Mouse (Mus musculus) T-cell, adult 2 months (primary cell): ENCODE measurements around the gene Slbp.

Experiments used
- DNase-seq: peaks from one replicate; pipeline ENCODE4 v3.0.0; 2022; ENCODE audit warnings: low spot score

The Slbp gene

DNA sequence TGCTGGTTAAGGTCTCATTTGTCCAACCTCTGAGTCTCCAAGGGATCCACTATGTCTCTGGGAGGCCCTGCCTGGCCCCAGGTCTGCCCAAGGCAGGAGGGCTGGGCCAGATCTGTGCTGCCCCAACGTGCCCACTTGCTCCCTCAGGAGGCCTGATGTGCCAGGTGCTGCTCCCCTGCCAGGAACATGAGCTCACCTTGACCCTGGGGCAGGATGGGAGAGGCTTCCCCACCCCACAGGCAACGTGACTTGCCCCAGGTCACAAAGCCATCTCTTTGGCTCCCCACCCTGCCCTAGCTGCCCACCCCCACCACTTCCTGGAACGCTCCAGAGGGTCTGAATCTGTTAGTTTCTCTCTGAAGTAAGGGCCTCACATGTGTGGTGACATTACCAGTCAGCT, 28.7 kb upstream of the Slbp start:
- no peak for DNase-seq

DNA sequence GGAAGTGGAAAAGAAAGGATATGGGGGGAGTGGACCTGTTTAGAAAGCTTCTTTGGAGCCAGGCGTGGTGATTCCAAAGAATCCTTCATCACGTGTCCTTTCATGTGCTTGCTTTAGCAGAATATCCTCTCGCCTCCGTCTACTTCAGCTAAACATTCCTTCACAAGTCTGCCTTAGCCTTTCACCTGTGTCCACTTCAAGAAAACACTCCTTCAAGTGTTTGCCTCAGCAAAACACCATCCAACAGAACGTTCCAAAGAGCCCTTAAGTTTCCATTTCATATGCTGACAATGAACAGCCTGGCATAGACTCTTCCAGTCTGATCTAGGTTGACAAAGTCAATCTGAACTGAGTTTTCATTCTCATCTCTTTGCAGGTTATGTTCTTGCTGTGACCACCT, 25.9 kb upstream of the Slbp start:
- DNase-seq: no peak

DNA sequence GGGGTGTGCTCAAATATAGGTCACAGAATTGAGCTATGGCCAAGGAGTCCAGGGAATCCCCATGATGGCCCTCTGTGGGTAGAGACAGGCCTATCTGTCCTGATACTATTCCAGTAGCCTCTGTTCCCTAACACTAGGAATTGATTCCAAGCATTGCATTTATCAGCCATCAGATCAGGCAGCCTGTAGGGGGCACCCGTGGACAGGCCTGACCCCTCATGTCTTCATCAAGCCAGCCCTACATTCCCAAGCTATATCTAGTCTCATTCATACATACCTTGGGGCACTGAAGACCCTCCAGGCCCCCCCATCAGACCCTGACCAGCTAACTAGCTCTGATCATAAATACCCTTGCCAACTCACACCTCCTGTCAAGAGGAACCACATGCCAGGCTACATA, 23.6 kb upstream of the Slbp start:
- DNase-seq: no peak

DNA sequence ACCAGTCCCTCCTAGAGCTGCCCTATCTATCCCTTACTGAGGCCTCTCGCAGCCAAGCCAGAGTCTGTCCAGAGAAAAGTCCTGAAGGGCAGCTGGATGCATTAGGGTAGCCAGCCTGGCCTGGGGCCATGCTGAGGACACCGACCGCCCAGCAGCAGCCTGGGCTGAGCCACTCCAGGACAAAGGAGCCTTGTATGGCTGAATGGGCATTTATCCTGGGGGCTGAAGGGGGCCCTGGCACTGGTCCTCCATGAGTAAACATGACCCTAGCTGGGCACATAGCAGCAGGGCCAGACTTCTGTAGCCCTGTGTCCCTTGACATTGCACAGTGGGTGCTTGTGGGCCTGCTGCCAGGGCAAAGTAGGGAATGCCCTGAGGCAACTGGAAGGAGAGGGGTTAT, 22.1 kb upstream of the Slbp start:
- DNase-seq: no peak

DNA sequence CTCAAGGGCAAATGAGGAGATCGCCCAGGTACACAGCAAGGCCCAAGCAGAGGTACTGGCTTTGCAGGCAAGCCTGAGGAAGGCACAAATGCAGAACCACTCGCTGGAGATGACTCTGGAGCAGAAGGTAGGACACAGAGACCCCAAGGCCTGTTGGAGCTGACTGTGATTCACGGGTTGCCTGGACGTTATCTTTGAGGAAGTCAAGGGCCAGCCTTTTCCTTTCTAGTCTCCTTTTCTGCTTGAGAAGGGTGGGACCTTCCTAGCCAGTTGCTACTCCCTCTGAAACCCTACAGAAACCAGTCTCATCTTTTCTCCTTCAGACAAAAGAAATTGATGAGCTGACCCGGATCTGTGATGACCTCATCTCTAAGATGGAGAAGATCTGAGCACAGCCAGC, 19.3 kb upstream of the Slbp start:
- DNase-seq: no peak

DNA sequence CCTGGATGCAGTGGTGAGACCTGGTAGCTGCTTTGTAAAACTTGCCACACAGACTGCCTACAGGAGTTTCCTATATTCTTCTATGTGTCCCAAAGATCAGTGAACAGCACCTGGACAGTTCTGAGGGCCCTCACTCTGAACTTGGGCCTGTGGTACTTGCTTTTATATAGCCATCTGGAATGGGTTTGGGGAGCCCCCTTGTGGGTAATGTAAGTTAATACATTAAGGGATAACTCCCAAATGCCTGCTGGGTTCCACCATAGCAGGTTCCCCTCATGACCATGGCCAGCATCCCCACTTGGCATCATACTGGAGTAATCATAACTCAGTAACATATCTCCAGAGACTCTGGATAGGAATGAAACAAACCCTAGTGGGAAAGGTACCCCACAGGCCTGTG, 15.8 kb upstream of the Slbp start:
- DNase-seq: peak; percentile 57

DNA sequence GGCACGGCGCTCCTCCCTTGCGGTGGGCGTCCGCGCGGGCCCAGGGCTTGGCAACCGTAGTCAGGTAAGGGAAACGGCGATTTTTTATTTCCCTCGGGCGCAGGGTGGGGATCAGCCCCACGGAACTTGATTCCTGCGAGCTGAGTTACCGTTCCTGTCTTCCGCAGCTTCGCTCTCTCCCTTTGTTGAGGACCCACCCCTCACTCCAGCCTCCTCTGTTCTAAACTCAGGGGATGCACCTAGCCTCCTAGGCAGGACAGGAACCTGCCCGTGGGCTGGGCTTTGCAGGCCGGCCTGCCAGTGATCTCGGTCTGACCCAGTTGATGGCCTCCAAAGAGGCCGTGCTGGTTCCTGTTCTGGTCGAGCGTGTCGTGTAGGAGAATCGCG, 6.3 kb upstream of the Slbp start:
- DNase-seq: no peak

DNA sequence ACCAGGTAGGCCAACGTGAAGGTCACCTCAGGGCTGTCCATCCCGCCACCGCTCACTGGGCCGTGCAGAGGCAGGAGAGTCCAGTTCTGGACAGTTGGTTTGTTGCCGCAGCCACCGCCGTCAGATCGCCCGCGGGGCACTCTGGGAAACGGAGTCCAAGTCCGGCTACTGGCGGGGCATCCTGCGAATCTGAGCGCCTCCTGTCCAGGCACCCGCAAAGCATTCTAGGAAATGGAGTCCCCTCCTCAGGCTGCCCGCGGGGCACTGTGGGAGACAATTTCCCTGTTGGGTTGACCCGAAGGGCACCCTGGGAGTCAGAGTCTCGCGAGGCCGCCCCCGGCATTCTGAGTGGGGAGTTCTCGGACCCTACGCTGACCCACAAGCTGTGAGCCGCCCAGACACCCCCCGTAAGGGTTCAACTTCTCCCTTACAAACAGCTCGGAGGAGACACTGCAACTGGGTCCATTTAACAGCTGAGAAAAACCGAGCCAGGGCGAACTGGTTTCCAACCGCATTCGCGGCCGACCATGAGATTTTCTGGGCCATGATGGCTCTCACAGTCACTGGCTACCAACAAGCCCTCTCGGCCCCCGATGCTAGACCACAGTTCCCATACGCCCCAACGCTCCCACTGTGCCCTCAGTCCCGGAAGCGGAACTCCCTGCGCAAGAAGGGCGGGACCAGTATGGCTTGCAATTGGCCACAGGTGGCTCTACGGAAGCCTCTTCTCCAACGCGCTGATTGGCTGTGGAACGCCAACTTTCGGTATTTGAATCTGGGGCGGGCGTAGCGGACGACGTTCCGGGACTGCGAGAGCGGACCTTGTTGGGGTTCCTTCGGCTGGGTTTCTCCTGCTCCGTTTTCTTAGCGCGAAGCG, 5.7 kb upstream of the Slbp start, which contains the start of the genes Tacc3 and Tmem129:
Gene Tacc3 (plus strand): TSS at position 342 of the 877 bp plus-strand sequence.
Gene Tmem129 (minus strand): TSS at position 630 of the 877 bp plus-strand sequence.
- peak; percentile 98 for DNase-seq

DNA sequence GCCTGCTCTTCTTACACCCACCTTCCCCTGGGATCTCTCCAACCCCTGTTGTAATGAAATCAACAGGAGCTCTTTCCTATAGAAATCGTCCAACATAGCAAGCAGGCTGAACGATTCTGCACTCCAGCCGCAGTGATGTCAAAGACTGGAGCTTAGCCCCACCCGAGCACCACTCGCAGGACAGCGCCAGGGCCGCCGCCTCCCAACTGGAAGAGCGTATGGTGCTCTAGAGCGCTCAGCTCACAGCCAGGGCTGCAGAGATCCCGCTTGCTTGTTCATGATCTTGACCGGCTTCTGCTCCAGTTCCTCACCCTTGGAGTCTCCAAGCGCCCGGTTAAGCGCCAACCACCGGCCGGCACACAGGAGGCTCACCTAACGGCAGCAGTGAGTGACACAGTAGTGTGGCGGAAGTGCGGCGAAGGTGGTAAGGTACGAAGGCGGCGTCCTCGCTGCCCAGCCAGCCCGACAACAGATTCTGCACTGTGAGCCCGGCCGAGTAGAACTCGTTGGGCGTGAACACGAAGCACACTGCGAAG, 4.9 kb upstream of the Slbp start:
- no peak for DNase-seq

DNA sequence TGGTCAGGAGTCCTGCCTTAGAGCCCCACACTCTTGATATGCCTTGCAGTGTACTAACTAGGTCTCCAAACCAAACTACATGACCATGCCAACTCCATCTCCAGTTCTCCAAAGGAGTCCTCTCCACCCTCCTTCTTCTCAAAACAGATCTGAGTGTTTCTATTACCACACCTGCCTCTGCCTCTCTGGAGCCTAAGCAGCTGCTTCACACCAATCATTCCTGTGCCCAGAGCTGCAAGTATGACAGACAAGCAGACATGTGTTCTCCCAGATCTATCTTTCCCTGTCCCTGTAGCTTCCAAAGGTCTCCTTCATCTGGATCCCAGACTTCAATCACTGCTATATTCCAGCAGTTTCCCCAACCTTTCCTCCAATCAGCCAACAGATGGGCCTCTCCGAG, 4.4 kb upstream of the Slbp start:
- no peak for DNase-seq

DNA sequence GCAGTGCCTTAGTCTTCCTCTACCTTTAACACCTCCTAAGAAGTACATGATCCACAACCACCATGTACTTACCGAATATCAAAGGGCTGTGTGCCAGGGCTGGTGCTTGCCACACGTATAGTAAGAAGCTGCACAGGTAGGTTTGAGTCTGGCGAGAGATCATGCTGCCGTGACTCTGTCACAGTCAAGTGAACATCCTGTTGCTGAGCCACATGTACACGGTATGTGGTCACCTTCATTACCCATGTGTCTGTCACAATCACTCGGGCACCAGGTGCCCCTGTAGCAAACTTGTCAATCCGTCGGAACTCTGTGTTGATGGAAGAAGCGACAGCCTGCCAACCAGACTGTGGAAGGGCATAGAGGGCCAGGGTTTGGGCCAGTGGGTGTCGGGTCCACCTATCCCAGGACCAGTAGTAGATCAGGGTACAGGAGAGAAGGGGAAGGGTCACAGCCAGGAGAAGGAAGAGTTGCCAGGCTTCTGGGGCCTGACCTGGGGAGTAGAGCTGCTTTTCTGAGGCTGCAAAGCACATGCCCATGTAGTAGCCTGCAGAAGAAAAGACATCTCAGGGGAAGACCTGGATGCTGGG, 3.0 kb upstream of the Slbp start:
- no peak for DNase-seq

DNA sequence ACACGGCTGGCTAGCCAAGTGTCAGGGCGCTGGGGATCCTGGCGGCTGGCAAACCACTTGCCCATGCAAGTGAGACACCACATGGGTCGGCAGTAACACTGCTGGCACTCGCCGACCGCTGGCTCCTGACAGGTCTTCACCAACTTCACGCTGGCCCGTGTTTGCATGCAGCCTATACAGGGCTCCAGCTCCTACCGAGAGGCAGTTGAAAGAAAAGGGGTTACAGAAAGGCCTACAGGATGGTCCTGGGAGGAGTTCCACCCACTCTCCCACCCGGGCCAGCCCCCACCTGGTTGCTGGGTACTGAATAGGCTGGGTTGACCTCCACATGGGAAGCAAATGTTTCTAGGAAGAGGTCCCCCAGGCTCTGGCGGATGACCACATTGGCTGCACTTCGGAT, 2.0 kb upstream of the Slbp start:
- DNase-seq: no peak

DNA sequence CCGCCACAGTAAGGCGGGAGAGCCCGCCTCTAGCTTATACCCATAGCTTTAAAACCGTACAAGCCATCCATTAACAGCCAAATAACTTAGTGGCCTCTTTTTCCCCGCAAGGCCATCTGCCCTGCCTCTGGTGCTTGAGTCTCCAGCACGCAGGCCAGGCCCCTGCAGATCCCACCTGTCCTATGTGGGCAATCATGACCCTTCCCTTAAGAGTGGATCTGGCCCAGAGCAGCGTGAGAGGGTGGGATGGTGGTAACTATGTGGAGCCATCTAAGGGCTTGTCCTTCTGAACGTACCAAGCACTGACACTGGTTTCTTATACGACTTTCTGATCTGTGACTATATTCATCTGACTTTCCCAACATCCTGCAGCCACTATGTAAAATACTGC, 404 bp upstream of the Slbp start:
- no peak for DNase-seq

DNA sequence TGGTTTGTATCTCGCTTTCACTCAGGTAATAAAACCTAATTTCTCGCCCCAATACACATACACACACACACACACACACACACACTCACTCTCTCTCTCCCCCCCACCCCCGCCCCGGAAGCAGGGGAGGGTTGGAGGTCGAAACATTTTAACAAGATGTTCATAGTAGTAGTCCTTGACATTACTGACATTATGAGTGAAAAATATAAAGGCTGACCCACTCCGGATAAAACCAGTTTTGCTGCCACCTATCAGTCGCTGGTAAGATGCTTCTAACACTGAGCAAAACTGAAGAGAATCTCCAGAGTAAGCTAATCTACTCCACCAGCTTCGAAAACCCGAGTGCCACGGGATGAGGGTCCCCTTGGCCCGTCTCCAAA, 843 bp downstream of the Slbp start:
- DNase-seq: no peak

DNA sequence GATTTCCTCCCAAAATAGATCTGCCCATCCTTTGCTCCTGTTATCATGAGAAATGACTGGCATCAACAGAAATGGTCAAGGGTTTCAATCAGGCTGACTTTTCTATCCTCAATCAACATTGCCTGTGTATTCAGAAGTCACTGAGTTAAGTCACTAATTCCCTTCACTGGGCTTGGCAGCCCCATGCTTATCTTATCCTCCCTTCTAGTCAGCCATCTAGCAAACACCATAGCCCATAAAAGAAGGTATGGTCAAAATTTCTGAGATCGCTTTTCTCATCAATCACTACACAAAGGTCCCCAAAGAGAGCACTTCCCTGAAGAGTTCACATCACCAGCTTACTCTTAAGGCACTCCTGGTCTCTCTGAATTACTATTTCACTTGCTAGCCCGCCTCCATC, 1.4 kb downstream of the Slbp start:
- DNase-seq: no peak

DNA sequence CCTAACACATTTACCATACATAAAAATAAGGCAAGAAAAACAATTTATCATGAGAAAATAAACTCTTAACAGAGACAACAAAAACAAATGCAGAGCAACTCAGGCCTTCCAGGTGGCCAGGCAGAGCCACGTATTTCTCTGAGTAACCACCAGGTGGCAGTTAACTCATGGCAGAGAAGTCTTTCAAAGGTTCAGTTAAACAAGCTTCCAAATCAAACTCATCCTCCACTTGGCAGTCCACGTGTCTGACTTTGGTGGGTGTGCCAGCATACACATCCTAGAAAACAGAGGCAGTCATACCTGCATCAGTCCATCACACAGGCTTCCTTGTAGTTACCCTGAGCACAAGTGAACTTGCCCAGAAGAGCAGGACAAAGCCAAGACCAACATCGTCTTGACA, 11.7 kb downstream of the Slbp start:
- DNase-seq: peak; percentile 56

DNA sequence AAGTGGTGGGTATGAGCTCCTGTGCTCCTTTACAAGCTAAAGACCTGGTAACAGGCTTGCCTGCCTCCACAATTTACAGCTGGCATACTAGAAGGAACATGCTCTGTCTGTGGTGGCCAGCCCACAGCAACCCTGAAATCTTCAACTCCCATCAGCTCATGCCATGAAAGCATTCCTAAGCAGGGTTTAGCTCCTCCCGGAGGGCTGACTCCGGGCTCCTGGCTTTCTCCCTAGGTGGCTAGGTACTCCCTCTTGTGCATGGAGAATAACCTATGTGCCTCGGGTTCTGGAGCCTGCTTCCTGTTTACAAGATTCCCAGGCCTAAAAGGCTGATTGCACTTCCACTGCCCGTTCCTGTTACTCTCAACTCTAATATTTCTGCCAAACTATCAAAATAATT, 13.5 kb downstream of the Slbp start:
- no peak for DNase-seq

DNA sequence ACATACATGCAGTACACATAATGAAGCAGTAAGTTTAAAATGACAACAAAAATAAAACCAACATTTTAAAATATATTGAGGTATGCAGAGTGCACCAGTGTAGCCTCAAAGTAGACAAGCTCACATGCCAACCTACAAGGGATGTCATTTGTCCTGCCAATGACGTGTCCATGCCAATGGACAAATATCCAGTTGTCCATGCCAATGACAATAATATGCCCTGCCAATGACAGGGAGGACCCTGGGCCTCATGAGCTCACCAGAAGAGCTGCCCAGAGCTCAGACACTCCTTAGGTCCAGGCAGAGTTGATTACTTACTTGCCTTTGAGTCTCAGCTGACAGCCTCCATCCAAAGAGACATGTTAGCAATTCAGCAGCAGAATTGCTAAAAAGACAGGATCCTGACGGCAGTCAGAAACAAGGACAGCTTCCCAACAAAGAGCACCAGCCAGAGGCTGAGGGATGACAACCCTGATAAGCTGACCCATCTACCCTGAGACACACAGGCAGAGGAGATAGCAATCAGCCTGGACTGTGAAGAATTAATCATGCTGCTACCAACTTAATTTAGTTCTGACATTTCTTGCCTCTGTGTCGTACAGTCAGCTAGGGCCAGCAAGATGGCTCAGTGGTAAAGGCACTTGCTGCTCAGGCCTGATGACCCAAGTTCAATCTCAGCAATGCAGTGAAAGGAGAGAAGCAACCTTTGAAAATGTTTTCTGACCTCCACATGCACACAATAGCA, 14.6 kb downstream of the Slbp start:
- DNase-seq: no peak

DNA sequence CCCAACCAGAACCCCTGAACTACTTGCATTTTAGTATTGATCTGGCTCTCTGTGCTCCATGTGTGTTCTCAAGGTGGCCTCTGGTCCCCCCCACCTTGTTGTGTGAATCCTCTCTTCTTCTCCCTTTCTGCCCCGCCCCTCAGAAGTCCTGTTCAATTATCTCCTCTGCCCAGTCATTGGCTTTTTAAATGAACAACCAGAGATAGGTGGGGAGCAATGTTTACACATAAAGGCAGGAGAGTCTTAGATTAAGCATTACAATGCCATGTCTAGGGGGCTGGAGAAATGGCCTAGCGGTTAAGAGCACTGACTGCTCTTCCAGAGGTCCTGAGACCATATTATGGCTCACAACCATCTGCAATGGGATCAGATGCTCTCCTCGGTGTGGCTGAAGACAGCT, 17.0 kb downstream of the Slbp start:
- no peak for DNase-seq

DNA sequence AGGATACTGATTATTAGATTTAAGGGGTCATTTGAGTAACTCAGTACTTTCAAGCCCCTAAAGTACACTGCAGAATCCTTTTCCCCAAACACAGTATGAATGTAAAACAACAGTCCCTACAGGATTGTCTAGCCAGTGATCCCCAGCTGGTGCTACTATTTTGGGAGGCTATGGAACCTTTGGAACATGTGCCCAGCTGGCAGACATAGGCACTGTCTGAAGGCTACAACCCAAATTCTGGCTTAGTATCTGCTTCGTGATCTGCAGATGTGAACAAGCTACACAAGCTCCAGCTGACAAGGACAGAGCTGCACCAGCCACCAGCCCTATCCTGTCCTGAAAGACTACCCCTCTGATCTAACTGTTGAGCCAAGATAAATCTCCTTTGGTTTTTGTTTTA, 19.8 kb downstream of the Slbp start:
- no peak for DNase-seq

DNA sequence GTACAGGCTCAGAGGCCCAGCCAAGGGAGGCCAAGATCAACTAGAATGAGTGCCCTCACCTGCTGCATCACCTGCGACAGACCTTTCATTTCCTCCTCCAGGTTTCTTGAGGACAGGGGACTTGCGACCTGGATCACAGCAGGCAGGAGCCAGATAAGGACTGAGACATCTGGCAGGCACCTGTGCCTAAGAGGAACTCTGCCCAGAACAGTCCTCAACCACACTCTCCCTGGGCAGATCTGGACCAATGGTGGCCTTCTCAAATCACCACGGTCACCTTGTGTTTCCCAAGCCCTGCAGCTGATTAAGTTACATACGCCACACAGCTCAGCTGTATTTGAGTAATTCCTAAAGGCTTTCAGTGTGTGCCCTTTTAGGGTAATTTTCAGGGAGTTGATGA, 21.8 kb downstream of the Slbp start:
- no peak for DNase-seq

DNA sequence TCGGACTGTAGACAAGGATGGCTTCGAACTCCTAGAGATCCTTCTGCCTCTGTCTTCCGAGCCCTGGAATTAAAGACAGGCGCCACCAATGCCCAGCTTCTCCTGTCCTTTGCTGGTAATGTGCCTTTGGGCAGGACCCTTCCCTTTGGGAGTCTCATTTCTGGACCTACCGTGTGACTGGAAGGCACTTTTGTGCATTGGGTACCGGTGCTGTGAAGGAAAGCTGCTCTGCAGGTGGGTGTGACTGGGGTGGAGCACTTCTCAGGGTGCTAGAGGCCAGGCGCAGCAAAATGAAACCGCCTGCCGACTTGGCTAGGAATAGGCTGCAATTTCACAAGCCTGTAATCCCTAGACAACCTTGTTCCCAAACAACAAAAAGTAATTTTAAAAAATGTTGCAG, 22.3 kb downstream of the Slbp start:
- DNase-seq: peak; percentile 48
